ENCODE assay signal across 8 mouse cellular contexts in the genomic region with DNA sequence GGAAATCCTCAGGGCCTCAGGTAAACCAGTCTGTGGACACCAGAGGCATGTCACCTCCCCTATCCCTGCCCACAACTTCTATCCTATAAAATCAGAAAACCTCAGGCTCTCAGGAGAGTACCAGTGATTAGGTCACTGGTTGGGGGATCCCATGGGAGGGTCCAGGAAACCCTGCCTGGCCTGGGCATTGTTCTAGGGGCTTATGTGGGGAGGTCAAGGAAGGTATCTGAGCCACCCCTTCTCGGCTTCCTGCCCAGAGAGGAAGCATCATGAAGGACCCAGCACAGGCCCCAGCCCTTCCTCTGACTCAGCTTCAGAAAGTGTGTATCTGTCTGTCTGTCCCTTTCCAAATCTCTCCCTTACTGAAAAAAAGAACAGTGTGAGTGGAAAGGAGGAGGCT. TPM values are rescaled to one million over a fixed set of nuclear protein-coding genes. Genes with fewer than 3 reads are reported as not detected.
DNase-seq lines count a peak whose midpoint lies in the region; TF ChIP-seq lines count a peak whose summit lies in the region.
"Had no signal": no experiment of that assay in that cellular context is flagged by ENCODE, and none has a peak within 500 bp of the region (broad histone marks: within the 10 kb centered on the region; RNA-seq: fewer than 3 reads in every experiment).

No protein-coding gene starts in this region.

- intact Hi-C loops in heart, postnatal 25 days (cut with DNase I) = loop anchor here (10.0 kb wide), 1 partner anchor 507 kb away; no protein-coding TSS in a partner anchor

- peak overlapping the region; percentile 30 for H3K4me3 ChIP-seq in lung, adult 2 months (replicated peaks; ENCODE audit: extremely low read depth, low read depth, low read length)

- no peak for TF ChIP-seq CTCF in lung, adult 2 months (IDR thresholded peaks at IDR 0.05; ENCODE audit: insufficient read depth, low read length)

- no peak for DNase-seq in lung, adult 2 months
- no peak for DNase-seq in lung, adult 18-20 months
- DNase-seq in heart, adult 8-10 months (ENCODE audit: low spot score) = peak; percentile 55
- peak; percentile 56 for DNase-seq in heart, postnatal 25 days (ENCODE audit: low spot score)
- DNase-seq in lung, postnatal 10 days = peak; percentile 59
- no peak for DNase-seq in thymus, postnatal 14 days
- no peak for DNase-seq in thymus, postnatal 0 days (ENCODE audit: low spot score)

- peaks cover 10% of the 10 kb centered on the region for H3K4me1 ChIP-seq in lung, adult 2 months (ENCODE audit: control insufficient read depth, insufficient read depth, low read length)

- no peak for TF ChIP-seq POLR2A in lung, adult 2 months (IDR thresholded peaks at IDR 0.05; ENCODE audit: borderline replicate concordance, extremely low read depth, low read depth, low read length)

- 50% methylated on average over 1 of the region's 1 CpGs for WGBS in lung, adult 2 months

RNA-seq across cellular contexts. Expression of a gene that starts 1.9 kb away (rescaled TPM):
- polyA plus RNA-seq in lung, adult 2 months (2012; rRNA removed) = 190 and 225 TPM in 2 replicates
- total RNA-seq in heart, adult 8-10 months (2022) = 10 to 100 TPM; 43.3 to 52.5 (median 48.6) TPM
- total RNA-seq in heart, postnatal 25 days (2021) = 10 to 100 TPM; 52.7 to 68.7 TPM
- 17.4 and 18.1 TPM in 2 replicates for polyA plus RNA-seq in thymus, postnatal 0 days (2015; fragmentation: Nextera tagmentation; extraction: Ambion mirVana)

RNA-seq across cellular contexts. Expression of a gene that starts 10.1 kb away (rescaled TPM):
- polyA plus RNA-seq in lung, adult 2 months (2012; rRNA removed) = 7.3 and 9.3 TPM in 2 replicates
- under 1 TPM in 3 of 4 experiments, not detected in 1; 0.19 to 0.34 (median 0.27) TPM for total RNA-seq in heart, adult 8-10 months (2022)
- under 1 TPM; 0.31 to 0.47 TPM for total RNA-seq in heart, postnatal 25 days (2021)
- 5.3 and 6.0 TPM in 2 replicates for polyA plus RNA-seq in thymus, postnatal 0 days (2015; fragmentation: Nextera tagmentation; extraction: Ambion mirVana)

RNA-seq across cellular contexts. Expression of a gene that starts 13.9 kb away (rescaled TPM):
- polyA plus RNA-seq in lung, adult 2 months (2012; rRNA removed) = 0.28 and 0.31 TPM in 2 replicates
- total RNA-seq in heart, adult 8-10 months (2022) = not detected
- not detected for total RNA-seq in heart, postnatal 25 days (2021)
- not detected in 2 replicates for polyA plus RNA-seq in thymus, postnatal 0 days (2015; fragmentation: Nextera tagmentation; extraction: Ambion mirVana)

RNA-seq across cellular contexts. Expression of a gene that starts 17.1 kb away (rescaled TPM):
- 0.06 TPM in 1 of 2 replicates, not detected in the other for polyA plus RNA-seq in lung, adult 2 months (2012; rRNA removed)
- not detected for total RNA-seq in heart, adult 8-10 months (2022)
- not detected for total RNA-seq in heart, postnatal 25 days (2021)
- 0.10 and 0.14 TPM in 2 replicates for polyA plus RNA-seq in thymus, postnatal 0 days (2015; fragmentation: Nextera tagmentation; extraction: Ambion mirVana)

RNA-seq across cellular contexts. Expression of a gene that starts 25.2 kb away (rescaled TPM):
- 4.1 and 20.3 TPM in 2 replicates for polyA plus RNA-seq in lung, adult 2 months (2012; rRNA removed)
- total RNA-seq in heart, adult 8-10 months (2022) = under 1 TPM in 1 of 4 experiments, not detected in 3; 0.11 TPM
- total RNA-seq in heart, postnatal 25 days (2021) = under 1 TPM in 1 of 2 experiments, not detected in 1; 0.31 TPM
- 0.82 and 1.0 TPM in 2 replicates for polyA plus RNA-seq in thymus, postnatal 0 days (2015; fragmentation: Nextera tagmentation; extraction: Ambion mirVana)
- polyA plus RNA-seq: inflammation-experienced regulatory T-cells, adult 6 months had no signal

Comparison
In these comparisons a context has a peak if more than half of its experiments do, and no peak if none do; other contexts are left out.
1. DNase-seq: peak in heart, adult 8-10 months (single experiment), heart, postnatal 25 days (single experiment) and lung, postnatal 10 days (single experiment); none in lung, adult 2 months (single experiment), lung, adult 18-20 months (0 of 2), thymus, postnatal 14 days (single experiment) and thymus, postnatal 0 days (single experiment).